Mouse (Mus musculus) neural tube, embryonic 13.5 days (tissue): ENCODE results near the gene Fam214b. TPM values are rescaled to one million over a fixed set of nuclear protein-coding genes. Genes with fewer than 3 reads are reported as not detected.
A peak's percentile ranks its signal among the peaks of the same experiment; 100 is the strongest.

ENCODE experiments used
- ATAC-seq: fragments of 200-750 bp; cut with Nextera tagmentation; 2 replicates; pipeline ENCODE4 v1.8.0; 2017; ENCODE audit warnings: low read depth, mild to moderate bottlenecking, moderate TSS enrichment, moderate library complexity
- H3K27ac ChIP-seq: fragments of 300-500 bp; sonication (generic); replicated peaks from 2 replicates; pipeline ENCODE4 v1.5.1; 2015; ENCODE audit warnings: moderate library complexity, mild to moderate bottlenecking, inconsistent platforms
- H3K27me3 ChIP-seq: fragments of 300-500 bp; sonication (generic); 2 replicates; pipeline ENCODE4 v1.6.1; 2015; ENCODE audit warnings: mild to moderate bottlenecking, inconsistent platforms
- H3K36me3 ChIP-seq: fragments of 300-500 bp; sonication (generic); 2 replicates; pipeline ENCODE4 v1.6.1; 2015; ENCODE audit warnings: mild to moderate bottlenecking, inconsistent platforms
- H3K4me1 ChIP-seq: fragments of 300-500 bp; sonication (generic); replicated peaks from 2 replicates; pipeline ENCODE4 v1.6.1; 2015; ENCODE audit warnings: inconsistent platforms
- H3K4me2 ChIP-seq: fragments of 300-500 bp; sonication (generic); 2 replicates; pipeline ENCODE4 v1.6.1; 2015; ENCODE audit warnings: inconsistent platforms, mild to moderate bottlenecking, moderate library complexity
- H3K4me3 ChIP-seq: fragments of 300-500 bp; sonication (generic); 2 replicates; pipeline ENCODE4 v1.5.1; 2015; ENCODE audit warnings: mild to moderate bottlenecking, inconsistent platforms
- H3K9ac ChIP-seq: fragments of 300-500 bp; sonication (generic); 2 replicates; pipeline ENCODE4 v1.6.1; 2015; ENCODE audit warnings: moderate library complexity, mild to moderate bottlenecking, inconsistent platforms
- H3K9me3 ChIP-seq: fragments of 300-500 bp; sonication (generic); 2 replicates; pipeline ENCODE4 v1.6.1; 2016; ENCODE audit warnings: inconsistent platforms
- WGBS: fragments of 180-500 bp; shearing (Covaris S2); methylation state at CpG from one replicate; pipeline ENCODE4 v1.1.7; 2015; 5-methylcytosine and 5-hydroxymethylcytosine counted together
- polyA plus RNA-seq: library from polyadenylated mRNA; unstranded; fragments of >200 nt; fragmentation: Nextera tagmentation; extraction: Ambion mirVana; gene quantifications from 2 replicates; pipeline ENCODE4 v1.2.1, GENCODE M21; 2015

Gene Fam214b
- polyA plus RNA-seq, 1 experiment from 2014 or later: 29.9 TPM

DNA sequence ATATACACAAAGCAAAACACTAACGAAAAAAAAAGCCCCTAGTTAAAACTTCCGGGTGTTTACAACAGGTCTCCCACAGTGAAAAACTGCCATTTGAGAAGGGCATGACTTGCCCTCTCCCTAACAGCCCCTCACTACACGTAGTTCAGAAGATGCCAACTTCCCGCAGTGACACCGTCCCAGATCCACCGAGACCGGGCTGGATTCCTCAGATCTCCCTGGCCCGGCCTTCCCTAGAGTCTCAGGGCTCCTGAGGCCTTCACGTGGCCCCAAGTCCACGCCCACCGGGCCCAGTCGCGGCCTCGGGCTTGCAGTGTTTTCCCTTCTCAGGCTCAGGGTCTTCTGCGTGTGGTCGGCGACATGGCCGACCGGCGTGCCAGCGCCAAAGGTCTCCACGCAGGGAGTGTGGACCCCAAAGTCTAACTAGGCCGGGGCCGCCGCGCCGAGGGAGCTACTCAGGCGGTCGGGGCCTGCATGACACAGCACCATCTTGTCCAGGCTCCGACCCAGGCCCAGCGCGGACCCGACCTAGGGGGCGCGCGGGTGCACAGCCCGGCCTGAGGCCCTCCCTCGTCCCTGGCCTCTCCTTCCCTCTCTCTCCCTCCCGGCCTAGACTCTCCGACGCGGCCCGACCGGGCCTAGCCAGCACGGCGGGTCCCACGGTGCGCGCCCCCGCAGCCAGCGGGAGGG is 46.4 kb downstream of the Fam214b start:
- Histone ChIP-seq H3K4me2 (peak overlapping the region; percentile 98), H3K4me3 (peak overlapping the region; percentile 98), H3K4me1 (peaks cover 33% of the 10 kb centered on the region), H3K27me3 (no peaks in the 10 kb centered on the region), H3K9me3 (no peaks in the 10 kb centered on the region), H3K9ac (peak overlapping the region; percentile 98), H3K27ac (peak overlapping the region; percentile 99), H3K36me3 (peaks cover 29% of the 10 kb centered on the region)
- WGBS: under 1% methylated on average over 46 of the region's 51 CpGs
- peak; percentile 86 for ATAC-seq

DNA sequence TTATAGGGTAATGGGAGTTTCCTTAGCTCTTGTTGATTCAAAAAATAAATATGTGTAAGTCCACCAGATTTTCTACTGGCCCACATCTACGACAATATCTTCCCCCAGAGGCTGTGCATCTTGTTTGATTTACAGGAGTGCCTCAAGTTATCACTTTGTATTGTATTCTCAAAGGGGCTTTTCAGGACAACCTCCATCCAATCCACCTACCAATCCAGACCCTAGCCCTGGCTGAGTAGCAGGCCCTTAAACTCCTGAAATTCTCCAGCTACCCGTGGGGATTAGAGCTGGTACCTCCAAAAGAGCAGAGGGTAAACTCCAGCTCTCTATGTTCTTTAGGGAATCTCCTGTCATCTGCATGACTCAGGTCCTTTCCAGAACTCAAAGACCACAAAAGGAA is 48.0 kb downstream of the Fam214b start:
- H3K4me3 ChIP-seq: peak overlapping the region; percentile 98
- no peaks in the 10 kb centered on the region for H3K9me3 ChIP-seq
- H3K4me2 ChIP-seq: peak overlapping the region; percentile 98
- no peak overlapping the region for H3K27ac ChIP-seq
- peaks cover 42% of the 10 kb centered on the region for H3K36me3 ChIP-seq
- H3K9ac ChIP-seq: peak overlapping the region; percentile 98
- 45% methylated on average over 2 of the region's 2 CpGs for WGBS
- no peak for ATAC-seq
- H3K4me1 ChIP-seq: peaks cover 33% of the 10 kb centered on the region
- no peaks in the 10 kb centered on the region for H3K27me3 ChIP-seq

DNA sequence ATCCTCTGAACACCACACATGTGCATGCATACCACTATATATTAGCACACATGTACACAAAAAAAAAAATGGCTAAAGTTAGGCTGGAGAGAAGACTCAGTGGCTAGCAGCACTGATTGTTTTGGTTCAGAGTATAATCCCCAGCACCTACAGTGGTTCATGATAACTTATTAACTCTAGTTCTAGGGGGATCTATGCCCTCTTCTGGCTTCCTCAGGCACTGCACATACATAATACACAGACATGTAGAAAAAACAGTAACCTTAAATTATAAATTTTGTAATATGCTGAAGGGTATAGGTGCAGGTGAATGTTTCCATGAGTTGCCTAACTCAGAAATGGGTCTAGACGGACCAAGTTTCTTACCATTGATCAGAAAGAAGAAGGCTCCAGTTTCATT is 57.7 kb downstream of the Fam214b start:
- peaks cover 98% of the 10 kb centered on the region for H3K36me3 ChIP-seq
- H3K9me3 ChIP-seq: no peaks in the 10 kb centered on the region
- 94% methylated on average over 1 of the region's 1 CpGs for WGBS

More for the DNA sequence above, 57.7 kb downstream of the Fam214b start:
- H3K4me1 ChIP-seq: no peaks in the 10 kb centered on the region
- no peak overlapping the region for H3K27ac ChIP-seq
- ATAC-seq: no peak
- no peaks in the 10 kb centered on the region for H3K27me3 ChIP-seq
- no peak overlapping the region for H3K9ac ChIP-seq
- no peak overlapping the region for H3K4me3 ChIP-seq
- no peak overlapping the region for H3K4me2 ChIP-seq

Other genes with a start within 250 kb of the Fam214b start
- 0.06 TPM in 1 of 2 replicates, not detected in the other for gene Fam205a1, start 192.3 kb downstream of the Fam214b start, polyA plus RNA-seq
- gene Gm12394, start 189.4 kb downstream of the Fam214b start, polyA plus RNA-seq: 0.45 and 0.59 TPM in 2 replicates
- gene Fam205c, start 172.0 kb downstream of the Fam214b start, polyA plus RNA-seq: 1.5 and 3.0 TPM in 2 replicates
- 20.1 and 27.6 TPM in 2 replicates for gene Phf24, start 129.6 kb downstream of the Fam214b start, polyA plus RNA-seq
- 50.1 and 50.5 TPM in 2 replicates for gene Dnajb5, start 96.4 kb downstream of the Fam214b start, polyA plus RNA-seq
- 0.57 and 1.3 TPM in 2 replicates for gene 1700022I11Rik, start 76.6 kb downstream of the Fam214b start, polyA plus RNA-seq
- gene Vcp, start 45.7 kb downstream of the Fam214b start, polyA plus RNA-seq: 526 and 554 TPM in 2 replicates
- 19.9 and 20.4 TPM in 2 replicates for gene Fancg, start 35.7 kb downstream of the Fam214b start, polyA plus RNA-seq
- gene Pigo, start 20.4 kb downstream of the Fam214b start, polyA plus RNA-seq: 22.4 and 23.3 TPM in 2 replicates
- gene Stoml2, start 14.5 kb downstream of the Fam214b start, polyA plus RNA-seq: 224 and 235 TPM in 2 replicates
- 15.1 and 16.5 TPM in 2 replicates for gene Unc13b, start 12.7 kb upstream of the Fam214b start, polyA plus RNA-seq
- gene Atp8b5, start 220.9 kb upstream of the Fam214b start, polyA plus RNA-seq: 0.33 and 0.77 TPM in 2 replicates